Mouse (Mus musculus) liver, adult (tissue): ENCODE results near the gene Padi2.

ENCODE experiments used
- GATA4 ChIP-seq: IDR thresholded peaks from 2 replicates; pipeline ENCODE4 v1.6.1; 2014; ENCODE audit warnings: mild to moderate bottlenecking, low read length; ENCODE audit not compliant: insufficient replicate concordance

Gene Padi2

DNA sequence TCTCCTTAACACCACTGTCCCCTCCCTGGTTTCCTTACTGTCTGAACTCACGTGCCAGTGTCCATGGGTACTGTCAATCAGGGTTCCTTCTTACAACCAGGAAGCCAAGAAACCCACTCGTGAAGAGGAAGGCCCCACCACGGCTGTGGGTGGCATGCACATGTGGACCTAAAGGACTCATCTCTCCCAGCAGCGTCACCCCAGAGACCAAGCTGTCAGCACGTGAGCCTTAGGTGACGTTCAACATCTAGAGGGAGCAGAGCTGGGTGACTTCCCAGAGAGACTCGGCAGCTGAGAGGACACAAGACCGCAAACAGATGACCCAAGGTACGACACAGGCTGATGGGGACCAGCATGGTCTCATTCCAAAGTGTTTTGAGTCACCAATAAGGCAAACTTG is 28.7 kb upstream of the Padi2 start:
- TF ChIP-seq GATA4 = no peak

DNA sequence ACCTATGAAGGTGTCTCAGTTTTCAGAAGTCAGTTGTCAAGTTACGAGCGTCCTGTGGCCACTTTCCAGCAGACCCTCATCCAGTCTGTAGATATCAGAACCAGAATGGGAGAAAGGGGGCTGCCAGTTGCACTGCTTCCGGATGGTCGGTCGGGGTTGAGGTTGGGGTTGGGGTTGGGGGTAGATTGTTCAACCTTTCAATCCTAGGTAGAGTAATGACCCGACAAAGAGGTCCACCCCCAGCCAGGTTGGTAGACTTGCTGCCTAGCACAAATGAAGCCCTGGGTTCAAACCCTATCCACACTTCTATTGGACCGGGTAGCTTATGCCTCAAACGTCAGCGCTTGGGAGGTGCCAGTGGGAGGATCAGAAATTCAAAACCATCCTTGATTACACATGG is 27.5 kb upstream of the Padi2 start:
- no peak for TF ChIP-seq GATA4

DNA sequence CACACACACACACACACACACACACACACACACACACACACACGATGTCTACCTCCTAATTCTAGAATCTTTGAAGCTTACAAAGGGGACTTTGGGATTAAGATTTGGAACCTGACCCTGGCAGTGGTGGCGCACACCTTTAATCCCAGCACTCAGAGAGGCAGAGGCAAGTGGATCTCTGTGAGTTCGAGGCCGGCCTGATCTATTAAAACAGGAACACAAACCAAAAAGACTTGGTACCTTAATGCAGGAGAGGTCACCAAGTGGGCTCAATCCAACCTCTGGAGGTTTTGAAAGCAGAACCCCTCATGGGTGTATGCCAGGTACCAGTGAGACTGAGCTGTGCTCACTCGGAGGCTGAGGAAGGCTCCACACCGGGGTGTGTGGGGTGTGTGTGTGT is 27.0 kb upstream of the Padi2 start:
- no peak for TF ChIP-seq GATA4

DNA sequence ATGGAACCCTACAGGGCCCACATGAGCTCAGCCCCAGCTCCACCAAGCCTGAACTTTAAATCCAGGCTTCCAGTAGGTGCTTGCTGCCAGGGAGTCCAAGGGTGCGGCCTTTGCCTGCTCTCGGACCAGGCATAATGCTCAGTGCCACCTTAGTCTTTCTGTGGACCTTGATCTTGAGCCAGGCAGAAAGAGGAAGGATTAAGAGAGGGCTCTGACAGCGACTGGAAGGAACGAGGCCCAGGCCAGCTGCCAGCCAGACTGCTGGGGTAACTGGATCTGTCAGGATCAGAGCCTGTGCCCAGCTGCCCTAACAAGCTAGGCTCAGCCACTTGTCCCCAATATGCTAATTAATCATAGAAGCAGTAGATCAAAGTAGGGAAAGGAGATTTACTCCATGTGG is 26.4 kb upstream of the Padi2 start:
- no peak for TF ChIP-seq GATA4

DNA sequence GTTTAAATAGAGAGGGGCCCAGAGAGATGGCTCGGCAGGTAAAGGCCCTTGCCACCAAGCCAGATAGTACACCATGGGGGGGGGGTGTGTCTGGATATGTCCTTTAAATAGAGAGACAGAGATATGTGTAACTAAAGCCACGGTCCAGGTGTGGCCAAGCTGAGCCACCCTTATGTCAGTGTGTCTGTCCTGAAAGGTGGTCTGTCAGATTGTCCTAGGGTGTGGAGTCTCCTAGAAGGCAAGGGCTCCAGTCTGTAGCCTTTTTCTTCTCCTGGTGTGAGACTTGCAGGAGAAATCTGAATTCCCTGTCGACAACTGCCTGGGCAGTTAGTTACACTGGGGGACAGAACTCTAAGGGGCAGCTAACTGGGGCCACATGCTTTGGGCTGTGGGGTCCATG is 25.9 kb upstream of the Padi2 start:
- TF ChIP-seq GATA4 = no peak

DNA sequence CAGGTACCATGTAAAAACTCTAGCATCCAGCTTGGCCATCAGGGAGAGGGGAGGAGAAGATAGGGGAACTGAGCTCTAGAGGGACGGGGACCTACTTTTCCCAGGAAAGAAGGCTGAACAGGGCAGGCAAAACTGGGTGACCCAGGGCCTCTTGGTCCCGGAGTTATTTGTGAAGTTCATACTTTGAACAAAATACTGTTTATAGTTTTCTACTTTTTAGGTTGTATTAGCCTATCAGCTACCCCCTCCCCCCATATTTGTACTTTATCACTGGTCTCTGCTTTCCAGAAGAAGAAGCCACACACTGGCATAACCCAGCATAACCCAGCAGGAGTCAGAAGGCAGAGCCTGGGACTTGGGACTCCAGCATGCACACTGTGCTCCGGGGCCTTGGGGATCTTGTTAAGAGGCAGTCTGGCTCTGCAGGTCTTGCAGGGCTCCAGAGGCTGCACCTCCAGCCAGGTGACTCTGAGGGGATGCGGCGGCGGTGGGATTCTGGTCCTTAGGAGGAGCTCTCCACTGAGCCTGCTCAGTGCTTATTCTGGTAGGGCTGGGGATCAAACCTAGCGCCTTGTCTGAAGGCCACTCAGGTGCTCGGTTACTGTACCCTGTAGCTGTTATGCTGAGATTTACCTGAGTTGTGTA is 25.0 kb upstream of the Padi2 start:
- no peak for TF ChIP-seq GATA4

DNA sequence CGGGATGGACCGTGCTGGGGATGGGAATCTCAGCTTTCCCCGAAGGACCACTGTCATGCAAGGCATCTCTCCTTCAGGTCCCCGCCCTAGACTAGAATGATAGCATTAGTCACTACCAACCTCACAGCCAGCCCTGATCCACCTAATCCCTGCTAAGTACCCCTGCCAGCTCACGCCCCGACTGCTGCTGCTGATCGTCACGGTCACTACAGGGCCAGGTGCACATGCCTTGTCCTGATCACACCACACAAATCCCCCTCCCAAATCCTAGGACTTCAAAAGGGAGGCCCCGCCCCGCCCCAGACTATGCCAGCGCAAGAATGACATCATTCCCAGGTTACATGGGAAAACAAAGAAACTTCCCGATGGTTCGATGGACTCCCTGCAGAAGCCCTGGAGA is 24.4 kb upstream of the Padi2 start:
- no peak for TF ChIP-seq GATA4

DNA sequence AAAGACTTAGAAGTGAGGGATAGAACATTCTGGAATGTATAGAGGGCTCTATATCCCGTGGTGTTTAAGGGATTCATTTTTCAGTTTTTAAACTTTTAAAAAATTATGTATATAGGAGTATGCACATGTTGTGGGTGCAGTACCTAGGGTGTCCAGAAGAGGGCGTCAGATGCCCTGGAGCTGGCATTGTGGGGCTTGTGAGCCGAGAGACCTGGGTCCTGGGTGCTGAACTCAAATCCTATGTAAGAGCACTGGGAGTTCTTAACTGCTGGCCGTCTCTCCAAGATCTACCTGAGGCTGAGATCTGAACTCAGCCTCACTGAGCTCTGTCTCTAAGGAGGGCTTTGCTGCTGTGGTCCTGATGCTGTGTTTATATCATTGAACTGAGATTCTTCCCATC is 23.8 kb upstream of the Padi2 start:
- TF ChIP-seq GATA4 = no peak

DNA sequence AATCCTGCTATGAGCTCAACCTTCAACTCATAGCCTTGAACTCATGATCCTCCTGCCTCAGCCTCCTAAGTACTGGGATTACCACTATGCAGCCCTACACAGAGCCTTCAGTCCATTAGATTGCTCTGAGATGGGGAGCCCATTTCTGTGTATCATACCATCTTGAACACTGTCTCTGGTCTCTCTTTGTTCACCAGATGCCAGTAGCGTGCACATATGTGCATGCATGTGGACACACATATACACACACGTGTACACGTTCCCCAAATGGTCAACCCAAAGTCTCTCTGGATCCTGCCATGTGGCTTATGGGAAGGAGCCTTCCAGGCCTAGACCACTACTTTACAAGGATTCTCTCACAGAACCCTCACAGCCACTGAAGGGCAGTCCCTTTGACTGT is 23.2 kb upstream of the Padi2 start:
- no peak for TF ChIP-seq GATA4

DNA sequence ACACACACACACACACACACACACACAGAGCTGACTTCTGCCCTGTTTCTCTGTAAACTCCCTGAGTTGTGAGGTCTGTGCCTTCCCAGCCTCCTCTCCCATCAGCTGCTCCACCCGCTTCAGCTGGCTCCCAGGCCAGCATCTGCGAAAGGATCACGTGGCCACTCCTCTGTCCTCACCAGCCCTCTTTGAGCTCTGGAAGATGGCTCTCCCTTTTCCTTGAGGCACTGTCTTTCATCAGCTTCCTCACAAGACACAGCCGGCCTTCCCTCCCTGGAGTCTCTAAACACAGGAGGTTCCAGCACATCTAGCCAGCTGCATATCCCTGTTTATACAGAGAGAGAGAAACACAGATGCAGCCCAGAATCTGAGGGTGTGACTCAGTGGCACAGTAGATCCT is 22.3 kb upstream of the Padi2 start:
- no peak for TF ChIP-seq GATA4

DNA sequence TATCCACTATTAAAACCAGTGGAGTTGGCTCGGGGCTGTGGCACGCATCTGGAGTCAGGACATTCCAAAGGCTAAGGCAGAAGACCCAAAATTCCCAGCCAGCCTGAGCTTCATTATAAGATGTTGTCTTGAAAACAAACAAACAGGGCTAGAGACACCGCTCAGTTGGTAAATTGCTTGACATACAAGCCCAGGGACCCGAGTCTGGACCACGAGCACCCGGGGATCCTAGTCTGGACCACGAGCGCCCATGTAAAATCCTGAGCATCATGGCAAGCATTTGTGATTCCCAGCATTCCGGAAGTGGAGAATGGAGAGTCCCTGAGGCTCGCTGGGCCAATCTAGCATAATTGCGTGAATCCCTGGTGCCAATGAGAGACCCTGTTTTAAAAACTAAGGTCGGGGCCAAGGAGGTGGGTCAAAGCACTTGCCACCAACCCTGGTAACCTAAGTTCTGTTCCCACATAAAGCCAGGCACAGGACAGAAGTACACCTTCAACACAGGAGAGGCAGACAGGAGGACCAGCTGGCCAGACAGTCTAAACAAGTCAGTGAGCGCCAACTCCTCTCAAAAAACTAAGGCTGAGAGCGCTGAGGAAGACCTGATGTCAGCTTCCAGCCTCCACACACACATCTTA is 14.5 kb upstream of the Padi2 start:
- no peak for TF ChIP-seq GATA4

DNA sequence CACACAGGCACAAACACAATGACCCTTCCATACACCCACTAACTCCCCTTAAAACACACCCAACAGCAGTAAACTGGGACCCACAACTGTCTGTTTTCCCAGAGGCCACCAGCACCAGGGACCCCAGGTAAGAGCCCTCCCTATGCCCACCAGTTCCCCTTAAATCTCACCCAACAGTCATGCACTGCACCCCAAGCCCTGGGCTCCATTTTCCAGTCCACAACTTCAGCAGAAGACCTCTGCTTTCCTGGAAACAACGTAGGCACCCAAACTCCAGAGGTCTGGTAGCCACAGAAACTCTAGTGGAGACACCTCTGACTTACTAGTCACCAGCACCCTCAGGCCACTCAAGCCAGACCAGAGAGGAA is 14.0 kb upstream of the Padi2 start:
- TF ChIP-seq GATA4 = no peak

DNA sequence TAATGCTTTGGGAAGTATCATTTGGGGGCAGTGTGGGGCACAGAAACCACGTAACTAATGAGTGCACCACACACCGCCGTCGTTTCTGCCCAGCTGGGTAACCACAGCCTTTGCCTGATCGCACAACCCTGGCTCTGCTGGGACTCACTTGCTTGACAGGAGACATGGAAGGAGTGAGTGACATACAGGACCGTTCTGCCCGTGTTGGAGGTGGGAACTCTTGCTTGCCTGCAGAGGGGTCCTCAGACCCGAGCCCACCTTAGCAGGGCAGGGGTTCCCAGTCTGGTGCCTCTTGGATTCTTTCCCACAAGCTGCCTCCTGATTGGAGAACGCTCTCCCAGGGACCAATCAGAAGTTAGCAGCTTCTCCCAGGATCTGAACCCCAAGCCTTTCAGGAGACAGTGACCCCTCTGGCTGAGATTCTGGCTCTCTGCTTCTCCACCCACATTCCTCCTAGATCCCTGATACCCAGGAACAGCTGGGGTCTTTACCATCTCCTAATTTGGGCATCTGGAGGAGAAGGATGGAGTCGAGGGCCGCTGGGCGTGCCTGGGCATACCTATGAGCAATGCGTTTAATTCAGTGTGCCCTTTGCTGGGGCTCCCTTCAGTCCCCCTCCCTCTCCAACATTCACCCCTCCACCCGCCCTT is 1.2 kb upstream of the Padi2 start:
- TF ChIP-seq GATA4 = no peak

DNA sequence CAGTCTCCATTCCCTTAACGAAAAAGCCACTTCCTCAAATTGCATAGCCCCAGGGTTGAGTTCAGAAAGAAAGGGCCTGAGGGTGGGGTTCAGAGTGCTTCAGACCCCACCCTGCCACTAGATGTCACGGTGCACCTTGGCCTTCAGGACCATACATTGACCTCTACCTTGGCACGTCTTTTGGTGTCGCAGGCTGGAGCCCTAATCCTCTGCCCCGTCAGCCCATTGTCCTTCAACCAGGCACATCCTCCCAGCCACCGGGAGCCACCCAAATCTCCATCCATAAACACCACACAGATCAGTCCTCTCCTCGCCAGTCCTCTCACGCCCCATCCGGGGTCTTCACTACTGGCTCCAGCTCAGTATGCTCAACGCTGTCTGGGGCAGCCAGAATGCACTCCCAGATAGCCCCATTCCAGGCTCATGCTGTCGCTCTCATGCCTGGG is 695 bp upstream of the Padi2 start:
- no peak for TF ChIP-seq GATA4

DNA sequence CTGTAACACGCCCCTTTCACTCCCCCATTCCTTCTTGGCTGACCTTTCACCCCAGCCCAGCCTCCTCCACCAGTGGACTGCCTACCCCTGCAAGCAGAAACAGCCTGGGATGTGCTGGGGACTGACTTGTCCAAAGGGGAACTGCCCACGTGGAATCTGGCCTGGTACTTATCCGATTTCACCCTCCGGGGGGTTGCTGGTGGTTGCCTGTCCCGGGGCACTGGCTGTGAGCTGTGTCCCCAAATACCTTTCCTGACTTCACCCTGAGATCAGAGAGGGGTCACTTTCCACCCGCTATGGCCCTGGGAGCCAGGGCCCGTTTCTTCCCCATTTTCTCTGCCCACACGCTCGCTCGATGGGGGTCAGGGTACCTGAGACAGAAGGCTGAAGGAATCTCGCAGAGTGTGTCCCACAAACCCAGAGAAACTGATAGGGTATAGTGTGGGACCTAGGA is 710 bp downstream of the Padi2 start:
- TF ChIP-seq GATA4 = no peak

DNA sequence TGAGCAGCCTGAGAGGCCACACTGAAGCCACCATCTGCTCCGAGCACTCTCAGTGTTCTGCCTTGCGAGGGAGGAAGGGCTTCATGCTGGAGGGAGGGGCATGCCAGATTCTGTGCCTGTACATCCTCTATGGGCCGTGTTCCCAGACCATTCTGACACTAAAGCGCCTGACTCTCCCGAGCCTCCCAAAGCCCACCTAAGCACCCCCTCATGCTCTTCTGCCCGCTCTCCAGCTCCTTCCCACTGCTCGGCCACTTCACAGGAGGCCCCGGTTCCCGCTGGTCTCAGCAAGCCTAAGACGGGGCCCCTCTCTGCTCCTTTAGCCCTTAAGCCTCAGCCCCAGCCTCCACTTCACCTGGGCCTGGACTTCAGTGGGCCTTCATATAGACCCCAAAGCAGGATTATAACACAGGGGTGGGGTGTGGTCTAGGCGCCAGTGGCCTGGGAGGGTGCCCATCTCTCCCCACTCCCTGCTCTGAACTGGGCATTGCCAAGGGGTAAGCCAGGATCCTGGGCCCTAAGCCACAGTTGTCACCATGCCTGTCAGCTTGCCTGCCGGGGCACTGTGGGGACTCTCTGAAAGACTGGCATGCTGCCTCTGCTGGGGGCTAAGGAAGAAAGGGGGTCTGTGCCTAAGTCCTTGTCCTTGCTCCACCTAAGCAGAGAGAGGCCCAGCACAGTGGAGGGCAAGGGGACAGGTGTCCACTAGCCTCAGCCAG is 1.3 kb downstream of the Padi2 start:
- no peak for TF ChIP-seq GATA4
